In the genomic region with DNA sequence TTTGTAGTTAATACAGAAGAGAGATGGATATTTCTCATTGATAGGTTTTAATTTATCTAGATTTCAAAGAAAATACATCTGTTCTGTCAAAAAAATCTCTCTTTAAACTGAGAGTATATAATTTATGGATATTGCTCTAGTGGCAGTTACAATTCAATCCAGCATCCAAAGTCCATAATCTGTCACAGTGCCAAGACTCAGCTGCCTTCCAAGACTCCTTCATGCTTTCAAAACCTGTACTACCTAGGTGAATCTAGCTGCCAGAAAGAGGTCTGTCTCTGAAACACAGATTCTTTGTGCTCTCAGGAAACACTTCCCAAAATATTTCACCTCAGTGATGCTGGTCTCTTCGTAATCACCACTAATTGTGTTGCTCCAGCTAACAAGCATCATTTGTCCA, we compare ENCODE assay signal across 14 mouse cellular contexts.
DNase-seq lines count a peak whose midpoint lies in the region.
"Had no signal": no experiment of that assay in that cellular context is flagged by ENCODE, and none has a peak within 500 bp of the region (broad histone marks: within the 10 kb centered on the region; RNA-seq: fewer than 3 reads in every experiment).

No protein-coding gene starts in this region.

- DNase-seq in cerebellum, postnatal 10 days = peak; percentile 51 to 54
- DNase-seq in cerebellum, postnatal 36 days = no peak
- peak; percentile 25 to 47 for DNase-seq in cerebellum, postnatal 14 days
- no peak for DNase-seq in cerebellum, adult 18-20 months
- DNase-seq: adrenal gland, adult 2 months; adrenal gland, adult 8-10 months; adrenal gland, postnatal 10 days; adrenal gland, postnatal 14 days; adrenal gland, postnatal 25 days; adrenal gland, postnatal 36 days; B cell, adult 2 months; cerebellum, adult 11 months; cerebellum, adult 11-12 months; cerebellum, adult 2 months had no signal

Comparison
In these comparisons a context has a peak if more than half of its experiments do, and no peak if none do; other contexts are left out.
1. DNase-seq: peak in cerebellum, postnatal 10 days (2 of 2) and cerebellum, postnatal 14 days (2 of 2); none in cerebellum, postnatal 36 days (0 of 2) and cerebellum, adult 18-20 months (0 of 2).